Mouse (Mus musculus) B cell, adult 62 days (primary cell): ENCODE data around the gene Rd3. TPM values are rescaled to one million over a fixed set of nuclear protein-coding genes. Genes with fewer than 3 reads are reported as not detected.

Experiments used
- total RNA-seq: library from RNA; stranded (reverse); gene quantifications from 4 replicates; pipeline ENCODE4 v1.2.4, GENCODE M21; 2023

Rd3 gene
- not detected in 4 replicates for total RNA-seq

GRCm38 (mm10) chr1:191977187-191977586, at the start of gene Rd3:
Gene Rd3, plus strand, starts transcription at chr1:191977370.

Other genes with a start within 250 kb of the Rd3 start
- gene Nek2, start 155.9 kb upstream of the Rd3 start, total RNA-seq: 1.4 to 2.5 TPM (median 1.9 TPM) in 4 replicates
- 7.7 to 11.0 TPM (median 9.5 TPM) in 4 replicates for gene Slc30a1, start 70.6 kb upstream of the Rd3 start, total RNA-seq
- gene Traf5, start 115.2 kb downstream of the Rd3 start, total RNA-seq: 161 to 185 TPM (median 180 TPM) in 4 replicates
- 13.8 to 17.3 TPM (median 15.1 TPM) in 4 replicates for gene Rcor3, start 160.7 kb downstream of the Rd3 start, total RNA-seq
- not detected in 4 replicates for gene Kcnh1, start 213.4 kb downstream of the Rd3 start, total RNA-seq